In the genomic region with DNA sequence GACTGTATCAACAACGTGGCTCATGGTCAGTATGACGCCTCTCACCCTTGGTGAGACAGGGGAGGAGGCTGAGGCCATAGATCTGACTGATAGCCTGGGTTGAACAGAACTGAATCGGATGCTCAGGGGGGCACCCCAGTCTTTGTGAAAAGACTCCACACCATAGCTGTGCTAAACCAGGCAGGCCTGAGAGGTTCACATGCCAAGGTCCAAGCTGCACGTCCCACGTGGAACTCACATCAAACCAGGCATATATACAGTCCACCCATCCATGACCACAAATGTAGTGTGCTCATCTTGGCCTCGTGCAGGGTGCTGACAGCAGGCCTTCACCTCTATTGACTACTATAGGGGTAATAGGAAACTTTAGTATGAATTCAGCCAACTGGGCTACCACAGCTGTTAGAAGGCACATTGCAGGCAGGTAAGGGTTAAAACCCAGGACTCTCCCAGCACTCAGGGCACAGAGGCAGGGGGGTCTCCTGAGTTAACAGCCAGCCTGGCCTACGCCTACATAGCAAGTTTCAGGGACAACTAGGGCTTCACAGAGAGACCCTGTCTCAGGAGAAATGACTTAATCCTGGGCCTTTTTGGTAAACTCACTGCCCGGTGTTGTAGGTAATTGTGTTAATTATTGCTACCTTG, we compare ENCODE assay signal across 8 mouse cellular contexts. TPM values are rescaled to one million over a fixed set of nuclear protein-coding genes. Genes with fewer than 3 reads are reported as not detected.
A peak's percentile ranks its signal among the peaks of the same experiment; 100 is the strongest.
DNase-seq lines count a peak whose midpoint lies in the region; ATAC-seq and TF ChIP-seq lines count a peak whose summit lies in the region.

No protein-coding gene starts in this region.

- H3K4me3 ChIP-seq in heart, embryonic 15.5 days: peak overlapping the region; percentile 72
- H3K4me3 ChIP-seq in embryonic facial prominence, embryonic 15.5 days (replicated peaks): peak overlapping the region; percentile 83
- peak overlapping the region; percentile 65 for H3K4me3 ChIP-seq in kidney, postnatal 0 days (replicated peaks; ENCODE audit: low read depth, low read length)
- peak overlapping the region; percentile 65 for H3K4me3 ChIP-seq in neural tube, embryonic 12.5 days

- no peak for DNase-seq in heart, postnatal 36 days
- DNase-seq in kidney, postnatal 0 days (ENCODE audit: low spot score): peak; percentile 18
- DNase-seq in adrenal gland, adult 8-10 months: no peak
- DNase-seq in adrenal gland, adult (ENCODE audit: inconsistent age in 2 of 2, low spot score in 1 of 2): no peak

- H3K9ac ChIP-seq in heart, embryonic 15.5 days: peak overlapping the region; percentile 83
- H3K9ac ChIP-seq in embryonic facial prominence, embryonic 15.5 days: peak overlapping the region; percentile 72; the same call in 1 of the 2 replicates
- H3K9ac ChIP-seq in kidney, postnatal 0 days (ENCODE audit: low read depth, low read length): peak overlapping the region; percentile 73; the same call in 1 of the 2 replicates
- peak overlapping the region; percentile 83 for H3K9ac ChIP-seq in neural tube, embryonic 12.5 days

- H3K4me1 ChIP-seq in heart, embryonic 15.5 days (replicated peaks): peaks cover 20% of the 10 kb centered on the region
- peaks cover 28% of the 10 kb centered on the region for H3K4me1 ChIP-seq in embryonic facial prominence, embryonic 15.5 days
- peaks cover 11% of the 10 kb centered on the region; the same call in 1 of the 2 replicates for H3K4me1 ChIP-seq in kidney, postnatal 0 days (replicated peaks; ENCODE audit: insufficient read depth, low read length)
- H3K4me1 ChIP-seq in neural tube, embryonic 12.5 days: peaks cover 26% of the 10 kb centered on the region

- intact Hi-C loops in heart, postnatal 36 days (cut with DNase I): loop anchor here (2.0 to 10.0 kb wide), 2 partner anchors 19 to 649 kb away; partner anchors contain the start of gene Skp1a

- peak overlapping the region; percentile 73 for H3K4me2 ChIP-seq in heart, embryonic 15.5 days
- H3K4me2 ChIP-seq in embryonic facial prominence, embryonic 15.5 days (replicated peaks): peak overlapping the region; percentile 80
- peak overlapping the region; percentile 84 for H3K4me2 ChIP-seq in kidney, postnatal 0 days (ENCODE audit: low read length)
- H3K4me2 ChIP-seq in neural tube, embryonic 12.5 days (replicated peaks): peak overlapping the region; percentile 84

- no peak for ATAC-seq in heart, embryonic 15.5 days (replicated peaks; ENCODE audit: insufficient number of reproducible peaks, insufficient read depth, low FRiP score, low read depth)
- ATAC-seq in embryonic facial prominence, embryonic 15.5 days (ENCODE audit: insufficient number of reproducible peaks, low FRiP score, low TSS enrichment, low read depth): no peak
- ATAC-seq in kidney, postnatal 0 days (replicated peaks; ENCODE audit: low FRiP score, low read depth): peak; percentile 36
- ATAC-seq in neural tube, embryonic 12.5 days (ENCODE audit: low FRiP score, low read depth): peak; percentile 25; the same call in 1 of the 2 replicates
- no peak for ATAC-seq in inflammation-experienced regulatory T-cells, adult 6 months

- no peaks in the 10 kb centered on the region for H3K27me3 ChIP-seq in heart, embryonic 15.5 days
- H3K27me3 ChIP-seq in embryonic facial prominence, embryonic 15.5 days: no peaks in the 10 kb centered on the region
- H3K27me3 ChIP-seq in kidney, postnatal 0 days (ENCODE audit: insufficient read depth, low read length): no peaks in the 10 kb centered on the region
- H3K27me3 ChIP-seq in neural tube, embryonic 12.5 days (replicated peaks): no peaks in the 10 kb centered on the region

- no peak for TF ChIP-seq CTCF in kidney, postnatal 0 days (IDR thresholded peaks at IDR 0.05; ENCODE audit: low read depth)

- no peaks in the 10 kb centered on the region for H3K9me3 ChIP-seq in heart, embryonic 15.5 days (replicated peaks)
- no peaks in the 10 kb centered on the region for H3K9me3 ChIP-seq in embryonic facial prominence, embryonic 15.5 days (replicated peaks)
- H3K9me3 ChIP-seq in kidney, postnatal 0 days (replicated peaks; ENCODE audit: low read length): no peaks in the 10 kb centered on the region
- H3K9me3 ChIP-seq in neural tube, embryonic 12.5 days: no peaks in the 10 kb centered on the region

- peaks cover 34% of the 10 kb centered on the region for H3K36me3 ChIP-seq in heart, embryonic 15.5 days
- H3K36me3 ChIP-seq in embryonic facial prominence, embryonic 15.5 days: peaks cover 40% of the 10 kb centered on the region
- peaks cover 25% of the 10 kb centered on the region for H3K36me3 ChIP-seq in kidney, postnatal 0 days (ENCODE audit: insufficient read depth, low read length)
- H3K36me3 ChIP-seq in neural tube, embryonic 12.5 days: peaks cover 41% of the 10 kb centered on the region

- H3K27ac ChIP-seq in heart, embryonic 15.5 days: peak overlapping the region; percentile 95
- no peak overlapping the region for H3K27ac ChIP-seq in embryonic facial prominence, embryonic 15.5 days (replicated peaks)
- peak overlapping the region; percentile 96 for H3K27ac ChIP-seq in kidney, postnatal 0 days
- peak overlapping the region; percentile 70; the same call in 1 of the 2 replicates for H3K27ac ChIP-seq in neural tube, embryonic 12.5 days

- 58% methylated on average over 8 of the region's 8 CpGs for WGBS in heart, embryonic 15.5 days
- 61% methylated on average over 8 of the region's 8 CpGs for WGBS in embryonic facial prominence, embryonic 15.5 days
- 38% methylated on average over 8 of the region's 8 CpGs for WGBS in kidney, postnatal 0 days
- WGBS in neural tube, embryonic 12.5 days: 67% methylated on average over 8 of the region's 8 CpGs

RNA-seq across cellular contexts. Expression of gene Phykpl, which starts 1.2 kb away (rescaled TPM):
- polyA plus RNA-seq in heart, embryonic 15.5 days (2015; fragmentation: Nextera tagmentation; extraction: Ambion mirVana): 12.4 and 14.5 TPM in 2 replicates
- total RNA-seq in heart, postnatal 36 days (2021): 10 to 100 TPM in 1 of 2 experiments, 1 to 10 TPM in 1; 9.8 to 10.2 TPM
- polyA plus RNA-seq in embryonic facial prominence, embryonic 15.5 days (2015; fragmentation: Nextera tagmentation; extraction: Ambion mirVana): 18.2 and 20.7 TPM in 2 replicates
- 24.6 and 26.1 TPM in 2 replicates for polyA plus RNA-seq in kidney, postnatal 0 days (2015; fragmentation: Nextera tagmentation; extraction: Ambion mirVana)
- polyA plus RNA-seq in neural tube, embryonic 12.5 days (2016; fragmentation: Nextera tagmentation; extraction: Ambion mirVana): 14.4 and 16.1 TPM in 2 replicates
- total RNA-seq in adrenal gland, adult 8-10 months (2022): 10 to 100 TPM; 27.2 to 39.4 (median 33.3) TPM
- 10 to 100 TPM; 25.2 to 33.5 (median 27.6) TPM for polyA plus RNA-seq in inflammation-experienced regulatory T-cells, adult 6 months (2017; shearing (Covaris generic))

RNA-seq across cellular contexts. Expression of gene Hnrnpab, which starts 20.9 kb away (rescaled TPM):
- polyA plus RNA-seq in heart, embryonic 15.5 days (2015; fragmentation: Nextera tagmentation; extraction: Ambion mirVana): 239 and 289 TPM in 2 replicates
- total RNA-seq in heart, postnatal 36 days (2021): 100 to 1,000 TPM; 135 to 143 TPM
- 380 and 381 TPM in 2 replicates for polyA plus RNA-seq in embryonic facial prominence, embryonic 15.5 days (2015; fragmentation: Nextera tagmentation; extraction: Ambion mirVana)
- 293 and 336 TPM in 2 replicates for polyA plus RNA-seq in kidney, postnatal 0 days (2015; fragmentation: Nextera tagmentation; extraction: Ambion mirVana)
- polyA plus RNA-seq in neural tube, embryonic 12.5 days (2016; fragmentation: Nextera tagmentation; extraction: Ambion mirVana): 734 and 808 TPM in 2 replicates
- total RNA-seq in adrenal gland, adult 8-10 months (2022): 100 to 1,000 TPM; 219 to 321 (median 266) TPM
- polyA plus RNA-seq in inflammation-experienced regulatory T-cells, adult 6 months (2017; shearing (Covaris generic)): 10 to 100 TPM; 32.6 to 39.5 (median 35.5) TPM

RNA-seq across cellular contexts. Expression of gene Nhp2, which starts 33.8 kb away (rescaled TPM):
- 64.8 and 79.8 TPM in 2 replicates for polyA plus RNA-seq in heart, embryonic 15.5 days (2015; fragmentation: Nextera tagmentation; extraction: Ambion mirVana)
- 10 to 100 TPM; 20.2 to 25.2 TPM for total RNA-seq in heart, postnatal 36 days (2021)
- polyA plus RNA-seq in embryonic facial prominence, embryonic 15.5 days (2015; fragmentation: Nextera tagmentation; extraction: Ambion mirVana): 138 and 147 TPM in 2 replicates
- polyA plus RNA-seq in kidney, postnatal 0 days (2015; fragmentation: Nextera tagmentation; extraction: Ambion mirVana): 134 and 136 TPM in 2 replicates
- polyA plus RNA-seq in neural tube, embryonic 12.5 days (2016; fragmentation: Nextera tagmentation; extraction: Ambion mirVana): 121 and 122 TPM in 2 replicates
- total RNA-seq in adrenal gland, adult 8-10 months (2022): 10 to 100 TPM; 52.2 to 75.1 (median 56.2) TPM
- polyA plus RNA-seq in inflammation-experienced regulatory T-cells, adult 6 months (2017; shearing (Covaris generic)): 100 to 1,000 TPM; 100 to 149 (median 102) TPM

RNA-seq across cellular contexts. Expression of gene Rmnd5b, which starts 50.0 kb away (rescaled TPM):
- polyA plus RNA-seq in heart, embryonic 15.5 days (2015; fragmentation: Nextera tagmentation; extraction: Ambion mirVana): 25.6 and 36.8 TPM in 2 replicates
- 10 to 100 TPM; 14.5 to 16.0 TPM for total RNA-seq in heart, postnatal 36 days (2021)
- polyA plus RNA-seq in embryonic facial prominence, embryonic 15.5 days (2015; fragmentation: Nextera tagmentation; extraction: Ambion mirVana): 53.1 and 55.1 TPM in 2 replicates
- 40.8 and 42.5 TPM in 2 replicates for polyA plus RNA-seq in kidney, postnatal 0 days (2015; fragmentation: Nextera tagmentation; extraction: Ambion mirVana)
- 57.6 and 57.7 TPM in 2 replicates for polyA plus RNA-seq in neural tube, embryonic 12.5 days (2016; fragmentation: Nextera tagmentation; extraction: Ambion mirVana)
- total RNA-seq in adrenal gland, adult 8-10 months (2022): 10 to 100 TPM; 42.4 to 60.2 (median 51.6) TPM
- 10 to 100 TPM; 35.7 to 40.3 (median 38.6) TPM for polyA plus RNA-seq in inflammation-experienced regulatory T-cells, adult 6 months (2017; shearing (Covaris generic))

Comparison
In these comparisons a context has a peak if more than half of its experiments do, and no peak if none do; other contexts are left out.
1. ATAC-seq: peak in kidney, postnatal 0 days (single experiment) and neural tube, embryonic 12.5 days (single experiment); none in heart, embryonic 15.5 days (single experiment), embryonic facial prominence, embryonic 15.5 days (single experiment) and inflammation-experienced regulatory T-cells, adult 6 months (single experiment).
2. Peak in every context shown above with its lines, with median percentiles within 50 percentile points of each other: H3K4me2 ChIP-seq, H3K4me3 ChIP-seq and H3K9ac ChIP-seq.